Mouse (Mus musculus) heart, embryonic 13.5 days (tissue): Measurements from ENCODE around the gene Hist1h2an. TPM values are rescaled to one million over a fixed set of nuclear protein-coding genes. Genes with fewer than 3 reads are reported as not detected.
"Not testable (repeated sequence)": the region's sequence is repeated elsewhere in the genome, so short reads cannot be mapped to it uniquely, and the experiment has no call there.

Source experiments
- ATAC-seq: fragments of 200-750 bp; cut with Nextera tagmentation; 2 replicates; pipeline ENCODE4 v1.8.0; 2017; ENCODE audit warnings: moderate TSS enrichment; ENCODE audit not compliant: insufficient number of reproducible peaks, low FRiP score, low TSS enrichment; ENCODE audit errors: extremely low read depth
- H3K27ac ChIP-seq: fragments of 300-500 bp; sonication (generic); replicated peaks from 2 replicates; pipeline ENCODE4 v1.5.1; 2015; ENCODE audit warnings: moderate library complexity, mild to moderate bottlenecking, inconsistent platforms
- H3K27me3 ChIP-seq: fragments of 300-500 bp; sonication (generic); replicated peaks from 2 replicates; pipeline ENCODE4 v1.6.1; 2015; ENCODE audit warnings: mild to moderate bottlenecking, inconsistent platforms
- H3K36me3 ChIP-seq: fragments of 300-500 bp; sonication (generic); 2 replicates; pipeline ENCODE4 v1.6.1; 2015; ENCODE audit warnings: mild to moderate bottlenecking, inconsistent platforms
- H3K4me1 ChIP-seq: fragments of 300-500 bp; sonication (generic); 2 replicates; pipeline ENCODE4 v1.6.1; 2015; ENCODE audit warnings: inconsistent platforms
- H3K4me2 ChIP-seq: fragments of 300-500 bp; sonication (generic); 2 replicates; pipeline ENCODE4 v1.6.1; 2015; ENCODE audit warnings: inconsistent platforms, mild to moderate bottlenecking, moderate library complexity
- H3K4me3 ChIP-seq: fragments of 300-500 bp; sonication (generic); 2 replicates; pipeline ENCODE4 v1.5.1; 2015; ENCODE audit warnings: moderate library complexity, mild to moderate bottlenecking, inconsistent platforms
- H3K9ac ChIP-seq: fragments of 300-500 bp; sonication (generic); 2 replicates; pipeline ENCODE4 v1.6.1; 2015; ENCODE audit warnings: inconsistent platforms, mild to moderate bottlenecking, moderate library complexity
- H3K9me3 ChIP-seq: fragments of 300-500 bp; sonication (generic); 2 replicates; pipeline ENCODE4 v1.6.1; 2016; ENCODE audit warnings: inconsistent platforms
- WGBS: fragments of 180-500 bp; shearing (Covaris S2); methylation state at CpG from one replicate; pipeline ENCODE4 v1.1.7; 2015; ENCODE audit warnings: mixed read lengths; 5-methylcytosine and 5-hydroxymethylcytosine counted together
- polyA plus RNA-seq: library from polyadenylated mRNA; unstranded; fragments of >200 nt; fragmentation: Nextera tagmentation; extraction: Ambion mirVana; gene quantifications from 2 replicates; pipeline ENCODE4 v1.2.1, GENCODE M21; 2015

The Hist1h2an gene
- polyA plus RNA-seq, 1 experiment from 2014 or later = 6.6 TPM

GRCm38 (mm10) chr13:21803058-21803457 is 16.0 kb upstream of the Hist1h2an start:
- no CpG with 5 or more reads among the region's 4 CpGs for WGBS
- not testable (repeated sequence) for H3K4me3 ChIP-seq, H3K9me3 ChIP-seq, H3K4me1 ChIP-seq, H3K27ac ChIP-seq, H3K36me3 ChIP-seq, H3K4me2 ChIP-seq, ATAC-seq, H3K27me3 ChIP-seq, H3K9ac ChIP-seq

- not testable (repeated sequence) for H3K27me3 ChIP-seq, ATAC-seq, H3K4me3 ChIP-seq, H3K27ac ChIP-seq, H3K4me1 ChIP-seq, H3K9ac ChIP-seq, H3K4me2 ChIP-seq, H3K9me3 ChIP-seq, H3K36me3 ChIP-seq
These were observed 10.1 kb upstream of the Hist1h2an start for GRCm38 (mm10) chr13:21797163-21797562.

- H3K4me3 ChIP-seq = no peak overlapping the region
- peaks cover 5% of the 10 kb centered on the region; the same call in 1 of the 2 replicates for H3K4me1 ChIP-seq
- 83% methylated on average over 7 of the region's 7 CpGs for WGBS
- H3K9me3 ChIP-seq = no peaks in the 10 kb centered on the region
- no peaks in the 10 kb centered on the region for H3K27me3 ChIP-seq
- H3K9ac ChIP-seq = no peak overlapping the region
- H3K4me2 ChIP-seq = no peak overlapping the region
- H3K27ac ChIP-seq = no peak overlapping the region
- no peak for ATAC-seq
- no peaks in the 10 kb centered on the region for H3K36me3 ChIP-seq
These were observed 8.6 kb upstream of the Hist1h2an start for GRCm38 (mm10) chr13:21795584-21795983.

- Histone ChIP-seq H3K9me3 (no peaks in the 10 kb centered on the region), H3K4me3 (peak overlapping the region; percentile 42), H3K4me1 (peaks cover 25% of the 10 kb centered on the region), H3K9ac (peak overlapping the region; percentile 82), H3K36me3 (no peaks in the 10 kb centered on the region), H3K27me3 (no peaks in the 10 kb centered on the region), H3K27ac (peak overlapping the region; percentile 42; the same call in 1 of the 2 replicates), H3K4me2 (peak overlapping the region; percentile 72)
- WGBS = 6% methylated on average over 18 of the region's 18 CpGs
- no peak for ATAC-seq
These were observed 3.7 kb upstream of the Hist1h2an start for GRCm38 (mm10) chr13:21790601-21791283.

- Histone ChIP-seq H3K27me3 (no peaks in the 10 kb centered on the region), H3K4me1 (peaks cover 28% of the 10 kb centered on the region), H3K4me3 (no peak overlapping the region), H3K27ac (no peak overlapping the region), H3K9ac (no peak overlapping the region), H3K4me2 (no peak overlapping the region), H3K36me3 (no peaks in the 10 kb centered on the region), H3K9me3 (no peaks in the 10 kb centered on the region)
- WGBS = 45% methylated on average over 6 of the region's 6 CpGs
- no peak for ATAC-seq
These were observed 2.9 kb upstream of the Hist1h2an start for GRCm38 (mm10) chr13:21789925-21790324.

- Histone ChIP-seq H3K27ac (peak overlapping the region; percentile 80), H3K4me2 (peak overlapping the region; percentile 69), H3K4me1 (peaks cover 37% of the 10 kb centered on the region), H3K9ac (peak overlapping the region; percentile 74), H3K36me3 (no peaks in the 10 kb centered on the region), H3K27me3 (no peaks in the 10 kb centered on the region), H3K9me3 (no peaks in the 10 kb centered on the region), H3K4me3 (peak overlapping the region; percentile 49)
- WGBS = 34% methylated on average over 11 of the region's 21 CpGs
- ATAC-seq = no peak
These were observed 959 bp upstream of the Hist1h2an start for GRCm38 (mm10) chr13:21787760-21788593.

- no peaks in the 10 kb centered on the region for H3K36me3 ChIP-seq
- no peaks in the 10 kb centered on the region for H3K27me3 ChIP-seq
- H3K4me3 ChIP-seq = peak overlapping the region; percentile 49
- 10% methylated on average over 8 of the region's 8 CpGs for WGBS
- peak overlapping the region; percentile 78 for H3K9ac ChIP-seq
- H3K9me3 ChIP-seq = no peaks in the 10 kb centered on the region
- ATAC-seq = no peak
- peak overlapping the region; percentile 86 for H3K27ac ChIP-seq
- peak overlapping the region; percentile 69 for H3K4me2 ChIP-seq
- peaks cover 45% of the 10 kb centered on the region for H3K4me1 ChIP-seq
These were observed 674 bp downstream of the Hist1h2an start for GRCm38 (mm10) chr13:21786189-21786898.

GRCm38 (mm10) chr13:21784311-21784710 is 2.7 kb downstream of the Hist1h2an start:
- H3K27me3 ChIP-seq = no peaks in the 10 kb centered on the region
- peak overlapping the region; percentile 55; the same call in 1 of the 2 replicates for H3K4me3 ChIP-seq
- no peaks in the 10 kb centered on the region for H3K36me3 ChIP-seq
- peaks cover 52% of the 10 kb centered on the region for H3K4me1 ChIP-seq
- WGBS = 43% methylated on average over 6 of the region's 6 CpGs
- H3K4me2 ChIP-seq = peak overlapping the region; percentile 79
- H3K9me3 ChIP-seq = no peaks in the 10 kb centered on the region
- ATAC-seq = no peak
- peak overlapping the region; percentile 87 for H3K27ac ChIP-seq
- H3K9ac ChIP-seq = peak overlapping the region; percentile 74

GRCm38 (mm10) chr13:21783734-21784161 is 3.3 kb downstream of the Hist1h2an start:
- Histone ChIP-seq H3K4me2 (peak overlapping the region; percentile 79), H3K36me3 (no peaks in the 10 kb centered on the region), H3K4me3 (peak overlapping the region; percentile 55), H3K27me3 (no peaks in the 10 kb centered on the region), H3K9ac (peak overlapping the region; percentile 74), H3K9me3 (no peaks in the 10 kb centered on the region), H3K27ac (peak overlapping the region; percentile 87), H3K4me1 (peaks cover 52% of the 10 kb centered on the region)
- 2% methylated on average over 9 of the region's 9 CpGs for WGBS
- no peak for ATAC-seq

GRCm38 (mm10) chr13:21783255-21783617 is 3.8 kb downstream of the Hist1h2an start, which contains the start of gene Hist1h3i:
TSS of gene Hist1h3i (minus strand) at chr13:21783370.
- H3K27me3 ChIP-seq = no peaks in the 10 kb centered on the region
- peak within 1 kb of the TSS; percentile 87 for H3K27ac ChIP-seq
- H3K9ac ChIP-seq = peak within 1 kb of the TSS; percentile 87
- peaks cover 49% of the 10 kb centered on the region for H3K4me1 ChIP-seq
- H3K9me3 ChIP-seq = no peaks in the 10 kb centered on the region
- peak; percentile 59 for ATAC-seq
- H3K36me3 ChIP-seq = no peaks in the 10 kb centered on the region
- H3K4me3 ChIP-seq = peak within 1 kb of the TSS; percentile 55
- under 1% methylated on average over 11 of the region's 20 CpGs for WGBS
- peak within 1 kb of the TSS; percentile 79 for H3K4me2 ChIP-seq
